Mouse (Mus musculus): ENCODE results near the gene Ptprn2. TPM values are rescaled to one million over a fixed set of nuclear protein-coding genes. Genes with fewer than 3 reads are reported as not detected.

The Ptprn2 gene
- polyA plus RNA-seq, 1 experiment from 2014 or later: 0.13 TPM

GRCm38 (mm10) chr12:117280790-117281189 lies 795.3 kb downstream of the Ptprn2 start:
- no peaks in the 10 kb centered on the region for H3K4me1 ChIP-seq (replicated peaks)
- no peak overlapping the region for H3K4me3 ChIP-seq
- ATAC-seq (replicated peaks; ENCODE audit: insufficient number of reproducible peaks, insufficient read depth, low FRiP score, low read depth): no peak
- no peaks in the 10 kb centered on the region for H3K36me3 ChIP-seq
- H3K4me2 ChIP-seq: no peak overlapping the region
- H3K27ac ChIP-seq: no peak overlapping the region
- no peak overlapping the region for H3K9ac ChIP-seq
- no peaks in the 10 kb centered on the region for H3K9me3 ChIP-seq (replicated peaks)
- 78% methylated on average over 3 of the region's 3 CpGs for WGBS
- H3K27me3 ChIP-seq: no peaks in the 10 kb centered on the region

GRCm38 (mm10) chr12:117282659-117283058 lies 797.1 kb downstream of the Ptprn2 start:
- Histone ChIP-seq H3K27me3 (no peaks in the 10 kb centered on the region), H3K4me2 (no peak overlapping the region), H3K36me3 (no peaks in the 10 kb centered on the region), H3K9me3 (replicated peaks) (no peaks in the 10 kb centered on the region), H3K4me3 (no peak overlapping the region), H3K27ac (no peak overlapping the region), H3K4me1 (replicated peaks) (no peaks in the 10 kb centered on the region), H3K9ac (no peak overlapping the region)
- WGBS: 67% methylated on average over 2 of the region's 2 CpGs
- no peak for ATAC-seq (replicated peaks; ENCODE audit: insufficient number of reproducible peaks, insufficient read depth, low FRiP score, low read depth)

GRCm38 (mm10) chr12:117287456-117287855 lies 801.9 kb downstream of the Ptprn2 start:
- no peaks in the 10 kb centered on the region for H3K36me3 ChIP-seq
- H3K4me1 ChIP-seq (replicated peaks): 0 out of 2 replicates have a peak, but pooled peaks cover 3% of the 10 kb centered on the region
- H3K27me3 ChIP-seq: no peaks in the 10 kb centered on the region
- H3K27ac ChIP-seq: no peak overlapping the region
- no peak overlapping the region for H3K4me2 ChIP-seq
- no peak overlapping the region for H3K9ac ChIP-seq
- 58% methylated on average over 2 of the region's 2 CpGs for WGBS
- no peaks in the 10 kb centered on the region for H3K9me3 ChIP-seq (replicated peaks)
- no peak overlapping the region for H3K4me3 ChIP-seq
- no peak for ATAC-seq (replicated peaks; ENCODE audit: insufficient number of reproducible peaks, insufficient read depth, low FRiP score, low read depth)

- H3K4me3 ChIP-seq: no peak overlapping the region
- H3K36me3 ChIP-seq: no peaks in the 10 kb centered on the region
- no peak overlapping the region for H3K9ac ChIP-seq
- 58% methylated on average over 3 of the region's 3 CpGs for WGBS
- ATAC-seq (replicated peaks; ENCODE audit: insufficient number of reproducible peaks, insufficient read depth, low FRiP score, low read depth): no peak
- no peak overlapping the region for H3K27ac ChIP-seq
- 0 out of 2 replicates have a peak, but pooled peaks cover 3% of the 10 kb centered on the region for H3K4me1 ChIP-seq (replicated peaks)
- H3K4me2 ChIP-seq: no peak overlapping the region
- no peaks in the 10 kb centered on the region for H3K9me3 ChIP-seq (replicated peaks)
- no peaks in the 10 kb centered on the region for H3K27me3 ChIP-seq
Measured at GRCm38 (mm10) chr12:117291943-117292342, 806.4 kb downstream of the Ptprn2 start.

DNA sequence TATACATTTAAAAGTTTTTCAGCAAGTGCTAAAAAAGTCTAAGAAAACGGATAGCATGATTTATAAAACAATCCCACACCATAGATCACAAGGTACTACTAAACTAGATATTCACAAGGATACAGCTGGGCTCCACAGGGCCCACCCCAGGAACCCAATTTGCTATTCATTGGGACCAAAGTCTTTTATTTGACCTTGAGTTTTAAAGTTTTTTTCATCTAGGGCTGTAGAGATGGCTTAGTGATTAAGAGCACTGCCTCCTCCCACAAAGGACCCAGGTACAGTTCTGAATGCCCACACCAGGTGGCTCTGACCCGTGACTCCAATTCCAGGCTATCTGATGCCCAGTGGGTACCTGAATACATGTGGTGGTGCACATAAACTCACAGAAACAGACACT lies 811.3 kb downstream of the Ptprn2 start:
- no peak for ATAC-seq (replicated peaks; ENCODE audit: insufficient number of reproducible peaks, insufficient read depth, low FRiP score, low read depth)
- 57% methylated on average over 2 of the region's 2 CpGs for WGBS

DNA sequence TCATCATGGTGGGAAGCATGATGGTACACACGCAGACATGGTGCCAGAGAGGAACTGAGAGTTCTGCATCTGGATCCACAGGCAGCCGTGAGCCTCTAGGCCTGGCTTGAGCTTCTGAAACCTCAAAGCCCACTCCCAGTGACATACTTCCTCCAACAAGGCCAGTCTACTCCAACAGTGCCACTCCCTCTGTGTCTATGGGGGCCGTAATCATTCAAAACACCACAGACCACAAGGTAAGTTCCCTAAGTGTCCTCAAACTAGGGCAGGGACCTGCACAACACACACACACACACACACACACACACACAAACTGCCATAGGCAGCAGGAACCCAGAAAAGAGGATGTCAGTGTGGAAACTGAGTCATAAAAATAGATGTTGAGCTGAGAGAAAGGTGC lies 813.6 kb downstream of the Ptprn2 start:
- Histone ChIP-seq H3K4me2 (no peak overlapping the region), H3K9me3 (replicated peaks) (no peaks in the 10 kb centered on the region), H3K4me1 (replicated peaks) (no peaks in the 10 kb centered on the region), H3K36me3 (no peaks in the 10 kb centered on the region), H3K27me3 (no peaks in the 10 kb centered on the region), H3K9ac (no peak overlapping the region), H3K4me3 (no peak overlapping the region), H3K27ac (no peak overlapping the region)
- WGBS: 76% methylated on average over 3 of the region's 3 CpGs
- no peak for ATAC-seq (replicated peaks; ENCODE audit: insufficient number of reproducible peaks, insufficient read depth, low FRiP score, low read depth)

More for the DNA sequence above, 811.3 kb downstream of the Ptprn2 start:
- H3K9ac ChIP-seq: no peak overlapping the region
- H3K4me1 ChIP-seq (replicated peaks): no peaks in the 10 kb centered on the region
- H3K9me3 ChIP-seq (replicated peaks): no peaks in the 10 kb centered on the region
- no peak overlapping the region for H3K4me3 ChIP-seq
- no peak overlapping the region for H3K4me2 ChIP-seq
- H3K27ac ChIP-seq: no peak overlapping the region
- H3K27me3 ChIP-seq: no peaks in the 10 kb centered on the region
- H3K36me3 ChIP-seq: no peaks in the 10 kb centered on the region

DNA sequence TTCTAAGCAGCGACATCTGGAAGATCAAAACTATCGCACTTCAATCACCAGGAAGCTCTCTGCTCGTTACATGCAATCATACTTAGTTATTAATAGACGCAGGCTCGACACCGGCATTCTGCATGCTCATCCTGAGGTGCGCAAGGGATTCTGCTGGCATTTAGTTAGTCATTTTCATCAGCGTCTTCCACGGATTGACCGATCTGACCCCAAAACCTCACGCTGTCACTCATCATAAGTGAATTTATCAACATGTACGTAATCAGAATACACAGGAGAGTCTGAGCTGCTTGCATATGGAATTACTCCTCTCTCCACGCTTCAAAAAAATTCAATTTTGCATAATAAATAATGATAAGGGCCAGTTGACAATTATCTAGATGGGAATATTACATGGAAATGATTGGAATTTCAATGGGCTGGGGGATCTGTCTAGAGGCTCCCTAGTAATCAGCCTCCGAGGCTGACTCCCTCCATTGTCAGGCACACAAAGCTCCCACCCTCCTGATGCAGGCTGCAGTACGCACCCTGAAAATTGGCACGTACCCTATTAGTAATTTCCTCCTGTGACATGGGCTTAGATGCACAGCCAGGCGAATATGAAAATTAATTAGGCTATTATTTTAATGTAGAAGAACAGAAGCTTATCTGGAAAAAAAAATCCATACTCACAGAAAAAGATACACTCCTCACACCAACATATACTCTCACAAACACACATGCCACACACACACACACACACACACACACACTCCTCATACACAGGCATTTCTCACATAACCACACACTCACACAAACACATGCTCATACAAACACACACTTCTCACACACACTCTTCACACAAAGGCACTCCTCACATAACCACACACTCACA lies 819.5 kb downstream of the Ptprn2 start:
- Histone ChIP-seq H3K4me2 (no peak overlapping the region), H3K36me3 (no peaks in the 10 kb centered on the region), H3K9ac (no peak overlapping the region), H3K27ac (no peak overlapping the region), H3K27me3 (no peaks in the 10 kb centered on the region), H3K4me1 (replicated peaks) (no peaks in the 10 kb centered on the region), H3K4me3 (no peak overlapping the region), H3K9me3 (replicated peaks) (no peaks in the 10 kb centered on the region)
- ATAC-seq (replicated peaks; ENCODE audit: insufficient number of reproducible peaks, insufficient read depth, low FRiP score, low read depth): no peak
- 67% methylated on average over 17 of the region's 17 CpGs for WGBS

DNA sequence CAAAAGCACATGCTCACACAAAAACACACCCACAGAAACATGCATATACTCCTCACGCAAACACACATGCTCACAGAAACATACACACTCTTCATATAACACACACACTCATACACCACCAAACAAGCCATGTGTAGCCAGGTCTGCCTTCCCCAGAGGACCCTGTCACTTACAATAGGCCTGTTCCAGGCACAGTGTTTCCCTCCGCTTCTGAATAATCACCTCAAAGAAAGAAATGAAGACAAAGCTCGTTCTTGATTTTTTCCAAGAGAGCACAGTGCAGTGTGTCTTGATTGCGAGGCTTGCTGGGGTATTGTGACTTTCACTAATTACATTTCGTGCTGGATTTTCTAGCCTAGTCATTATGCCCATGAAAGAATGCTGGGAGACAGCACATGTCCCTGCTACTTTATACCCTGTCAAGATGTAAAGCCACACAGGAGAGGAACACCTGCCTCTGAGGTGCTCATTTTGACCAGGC lies 820.1 kb downstream of the Ptprn2 start:
- Histone ChIP-seq H3K27ac (no peak overlapping the region), H3K4me3 (no peak overlapping the region), H3K4me1 (replicated peaks) (no peaks in the 10 kb centered on the region), H3K27me3 (no peaks in the 10 kb centered on the region), H3K9ac (no peak overlapping the region), H3K36me3 (no peaks in the 10 kb centered on the region), H3K4me2 (no peak overlapping the region), H3K9me3 (replicated peaks) (no peaks in the 10 kb centered on the region)
- 83% methylated on average over 5 of the region's 5 CpGs for WGBS
- ATAC-seq (replicated peaks; ENCODE audit: insufficient number of reproducible peaks, insufficient read depth, low FRiP score, low read depth): no peak

GRCm38 (mm10) chr12:117312079-117312478 lies 826.6 kb downstream of the Ptprn2 start:
- Histone ChIP-seq H3K4me2 (no peak overlapping the region), H3K27ac (no peak overlapping the region), H3K36me3 (no peaks in the 10 kb centered on the region), H3K9me3 (replicated peaks) (no peaks in the 10 kb centered on the region), H3K4me3 (no peak overlapping the region), H3K4me1 (replicated peaks) (no peaks in the 10 kb centered on the region), H3K27me3 (no peaks in the 10 kb centered on the region), H3K9ac (no peak overlapping the region)
- ATAC-seq (replicated peaks; ENCODE audit: insufficient number of reproducible peaks, insufficient read depth, low FRiP score, low read depth): no peak
- 73% methylated on average over 6 of the region's 6 CpGs for WGBS

- H3K27me3 ChIP-seq: no peaks in the 10 kb centered on the region
- 53% methylated on average over 2 of the region's 2 CpGs for WGBS
- H3K4me2 ChIP-seq: no peak overlapping the region
- H3K27ac ChIP-seq: no peak overlapping the region
- ATAC-seq (replicated peaks; ENCODE audit: insufficient number of reproducible peaks, insufficient read depth, low FRiP score, low read depth): no peak
- no peak overlapping the region for H3K4me3 ChIP-seq
- no peaks in the 10 kb centered on the region for H3K4me1 ChIP-seq (replicated peaks)
- H3K9ac ChIP-seq: no peak overlapping the region
- no peaks in the 10 kb centered on the region for H3K36me3 ChIP-seq
- peaks cover 5% of the 10 kb centered on the region; the same call in 1 of the 2 replicates for H3K9me3 ChIP-seq (replicated peaks)
Measured at GRCm38 (mm10) chr12:117314987-117315386, 829.5 kb downstream of the Ptprn2 start.

- Histone ChIP-seq H3K36me3 (no peaks in the 10 kb centered on the region), H3K4me1 (replicated peaks) (no peaks in the 10 kb centered on the region), H3K9ac (no peak overlapping the region), H3K4me2 (no peak overlapping the region), H3K27ac (no peak overlapping the region), H3K27me3 (no peaks in the 10 kb centered on the region), H3K4me3 (no peak overlapping the region), H3K9me3 (replicated peaks) (peaks cover 5% of the 10 kb centered on the region; the same call in 1 of the 2 replicates)
- 82% methylated on average over 3 of the region's 3 CpGs for WGBS
- no peak for ATAC-seq (replicated peaks; ENCODE audit: insufficient number of reproducible peaks, insufficient read depth, low FRiP score, low read depth)
Measured at GRCm38 (mm10) chr12:117315661-117316060, 830.1 kb downstream of the Ptprn2 start.

GRCm38 (mm10) chr12:117318229-117318628 lies 832.7 kb downstream of the Ptprn2 start:
- 89% methylated on average over 3 of the region's 3 CpGs for WGBS
- Histone ChIP-seq H3K36me3 (no peaks in the 10 kb centered on the region), H3K4me2 (no peak overlapping the region)

More at GRCm38 (mm10) chr12:117318229-117318628, 832.7 kb downstream of the Ptprn2 start:
- no peak overlapping the region for H3K27ac ChIP-seq
- H3K9ac ChIP-seq: no peak overlapping the region
- H3K4me1 ChIP-seq (replicated peaks): no peaks in the 10 kb centered on the region
- no peak overlapping the region for H3K4me3 ChIP-seq
- H3K27me3 ChIP-seq: no peaks in the 10 kb centered on the region
- ATAC-seq (replicated peaks; ENCODE audit: insufficient number of reproducible peaks, insufficient read depth, low FRiP score, low read depth): no peak
- peaks cover 5% of the 10 kb centered on the region; the same call in 1 of the 2 replicates for H3K9me3 ChIP-seq (replicated peaks)
